Mouse (Mus musculus) hindbrain, postnatal 0 days (tissue): ENCODE results near the gene Pced1b. TPM values are rescaled to one million over a fixed set of nuclear protein-coding genes. Genes with fewer than 3 reads are reported as not detected.

Experiments
- ATAC-seq: fragments of 200-750 bp; cut with Nextera tagmentation; 2 replicates; pipeline ENCODE4 v1.8.0; 2017; ENCODE audit warnings: mild to moderate bottlenecking, moderate TSS enrichment, moderate library complexity
- DNase-seq: peaks from one replicate; pipeline ENCODE4 v3.0.0-alpha.2; 2015; ENCODE audit warnings: low spot score
- H3K27ac ChIP-seq: fragments of 300-500 bp; sonication (generic); 2 replicates; pipeline ENCODE4 v1.5.1; 2014; ENCODE audit warnings: mild to moderate bottlenecking
- H3K27me3 ChIP-seq: fragments of 300-500 bp; sonication (generic); 2 replicates; pipeline ENCODE4 v1.6.1; 2014; ENCODE audit warnings: low read length, mixed read lengths; ENCODE audit not compliant: insufficient read depth
- H3K36me3 ChIP-seq: fragments of 300-500 bp; sonication (generic); 2 replicates; pipeline ENCODE4 v1.6.1; 2014; ENCODE audit warnings: low read length, mixed read lengths; ENCODE audit not compliant: insufficient read depth
- H3K4me1 ChIP-seq: fragments of 300-500 bp; sonication (generic); 2 replicates; pipeline ENCODE4 v1.6.1; 2014; ENCODE audit warnings: antibody characterized with exemption, low read length, mixed read lengths; ENCODE audit not compliant: insufficient read depth
- H3K4me2 ChIP-seq: fragments of 300-500 bp; sonication (generic); 2 replicates; pipeline ENCODE4 v1.6.1; 2014; ENCODE audit warnings: low read depth, mild to moderate bottlenecking, low read length, moderate library complexity, mixed read lengths
- H3K4me3 ChIP-seq: fragments of 300-500 bp; sonication (generic); 2 replicates; pipeline ENCODE4 v1.5.1; 2014; ENCODE audit warnings: low read length
- H3K9ac ChIP-seq: fragments of 300-500 bp; sonication (generic); replicated peaks from 2 replicates; pipeline ENCODE4 v1.6.1; 2014; ENCODE audit warnings: mild to moderate bottlenecking, low read length, moderate library complexity, mixed read lengths
- H3K9me3 ChIP-seq: fragments of 300-500 bp; sonication (generic); 2 replicates; pipeline ENCODE4 v1.6.1; 2016; ENCODE audit warnings: low read length, mixed read lengths
- CTCF ChIP-seq: IDR thresholded peaks from 2 replicates; pipeline ENCODE4 v1.5.1; 2016; ENCODE audit warnings: antibody characterized with exemption, control low read depth, low read depth
- WGBS: fragments of 180-500 bp; shearing (Covaris S2); extraction: QIAGEN DNeasy Blood & Tissue Kit; methylation state at CpG from one replicate; pipeline ENCODE4 v1.1.7; 2014; 5-methylcytosine and 5-hydroxymethylcytosine counted together
- polyA plus RNA-seq: library from polyadenylated mRNA; unstranded; fragments of >200 nt; fragmentation: Nextera tagmentation; extraction: Ambion mirVana; gene quantifications from 2 replicates; pipeline ENCODE4 v1.2.1, GENCODE M21; 2015
- total RNA-seq: library from RNA; depleted of rRNA; stranded (reverse); fragments of >200 nt; gene quantifications from 2 replicates; pipeline ENCODE4 v1.2.3, GENCODE M21; 2014

Gene Pced1b
- total and polyA plus RNA-seq, 2 experiments from 2014 or later: 5.0 to 6.7 TPM

- TF ChIP-seq CTCF: no peak
- 93% methylated on average over 5 of the region's 5 CpGs for WGBS
These were observed 30.1 kb upstream of the Pced1b start for GRCm38 (mm10) chr15:97216843-97217242.

GRCm38 (mm10) chr15:97223431-97223830 is 23.5 kb upstream of the Pced1b start:
- 86% methylated on average over 10 of the region's 10 CpGs for WGBS
- no peak overlapping the region for H3K4me2 ChIP-seq
- no peak for TF ChIP-seq CTCF
- H3K4me1 ChIP-seq: no peaks in the 10 kb centered on the region
- no peak overlapping the region for H3K4me3 ChIP-seq
- H3K9me3 ChIP-seq: 0 out of 2 replicates have a peak, but pooled peaks cover 2% of the 10 kb centered on the region
- H3K36me3 ChIP-seq: no peaks in the 10 kb centered on the region
- no peaks in the 10 kb centered on the region for H3K27me3 ChIP-seq
- DNase-seq (no peak), ATAC-seq (no peak)
- no peak overlapping the region for H3K9ac ChIP-seq
- H3K27ac ChIP-seq: no peak overlapping the region

More at GRCm38 (mm10) chr15:97216843-97217242, 30.1 kb upstream of the Pced1b start:
- H3K4me2 ChIP-seq: no peak overlapping the region
- H3K9me3 ChIP-seq: no peaks in the 10 kb centered on the region
- DNase-seq (no peak), ATAC-seq (no peak)
- H3K4me1 ChIP-seq: no peaks in the 10 kb centered on the region
- no peaks in the 10 kb centered on the region for H3K36me3 ChIP-seq
- H3K27me3 ChIP-seq: no peaks in the 10 kb centered on the region
- H3K27ac ChIP-seq: no peak overlapping the region
- H3K9ac ChIP-seq: no peak overlapping the region
- no peak overlapping the region for H3K4me3 ChIP-seq

GRCm38 (mm10) chr15:97224003-97224402 is 22.9 kb upstream of the Pced1b start:
- H3K9me3 ChIP-seq: 0 out of 2 replicates have a peak, but pooled peaks cover 2% of the 10 kb centered on the region
- no peak overlapping the region for H3K4me2 ChIP-seq
- H3K4me1 ChIP-seq: no peaks in the 10 kb centered on the region
- no peaks in the 10 kb centered on the region for H3K36me3 ChIP-seq
- no peak overlapping the region for H3K4me3 ChIP-seq
- no peak overlapping the region for H3K9ac ChIP-seq
- no peak for TF ChIP-seq CTCF
- no peaks in the 10 kb centered on the region for H3K27me3 ChIP-seq
- DNase-seq (no peak), ATAC-seq (no peak)
- 63% methylated on average over 8 of the region's 8 CpGs for WGBS
- no peak overlapping the region for H3K27ac ChIP-seq

GRCm38 (mm10) chr15:97229494-97230077 is 17.3 kb upstream of the Pced1b start:
- no peak overlapping the region for H3K4me2 ChIP-seq
- ATAC-seq (no peak), DNase-seq (no peak)
- no peak overlapping the region for H3K27ac ChIP-seq
- no peaks in the 10 kb centered on the region for H3K4me1 ChIP-seq
- no peak overlapping the region for H3K9ac ChIP-seq
- no peaks in the 10 kb centered on the region for H3K27me3 ChIP-seq
- 83% methylated on average over 11 of the region's 11 CpGs for WGBS
- H3K9me3 ChIP-seq: no peaks in the 10 kb centered on the region
- H3K36me3 ChIP-seq: no peaks in the 10 kb centered on the region
- H3K4me3 ChIP-seq: no peak overlapping the region
- no peak for TF ChIP-seq CTCF

GRCm38 (mm10) chr15:97234076-97234475 is 12.8 kb upstream of the Pced1b start:
- H3K9ac ChIP-seq: no peak overlapping the region
- H3K27ac ChIP-seq: no peak overlapping the region
- H3K36me3 ChIP-seq: no peaks in the 10 kb centered on the region
- no peak overlapping the region for H3K4me3 ChIP-seq
- ATAC-seq: no peak
- DNase-seq: no peak
- no peak overlapping the region for H3K4me2 ChIP-seq
- H3K27me3 ChIP-seq: no peaks in the 10 kb centered on the region
- WGBS: 90% methylated on average over 6 of the region's 6 CpGs
- H3K9me3 ChIP-seq: no peaks in the 10 kb centered on the region
- no peak for TF ChIP-seq CTCF
- H3K4me1 ChIP-seq: no peaks in the 10 kb centered on the region

GRCm38 (mm10) chr15:97235183-97235582 is 11.7 kb upstream of the Pced1b start:
- H3K4me3 ChIP-seq: no peak overlapping the region
- H3K36me3 ChIP-seq: no peaks in the 10 kb centered on the region
- H3K4me2 ChIP-seq: no peak overlapping the region
- WGBS: 36% methylated on average over 7 of the region's 7 CpGs
- H3K27ac ChIP-seq: no peak overlapping the region
- no peaks in the 10 kb centered on the region for H3K27me3 ChIP-seq
- no peaks in the 10 kb centered on the region for H3K4me1 ChIP-seq
- H3K9me3 ChIP-seq: no peaks in the 10 kb centered on the region
- peak; percentile 77 for DNase-seq
- peak; percentile 95 for TF ChIP-seq CTCF
- no peak overlapping the region for H3K9ac ChIP-seq
- no peak for ATAC-seq

- H3K9ac ChIP-seq: no peak overlapping the region
- 48% methylated on average over 9 of the region's 9 CpGs for WGBS
- peak; percentile 72 for TF ChIP-seq CTCF
These were observed 10.0 kb upstream of the Pced1b start for GRCm38 (mm10) chr15:97236943-97237342.

More at GRCm38 (mm10) chr15:97236943-97237342, 10.0 kb upstream of the Pced1b start:
- Histone ChIP-seq H3K4me2 (no peak overlapping the region), H3K4me3 (no peak overlapping the region), H3K4me1 (no peaks in the 10 kb centered on the region), H3K9me3 (no peaks in the 10 kb centered on the region), H3K27ac (no peak overlapping the region), H3K27me3 (no peaks in the 10 kb centered on the region), H3K36me3 (no peaks in the 10 kb centered on the region)
- no peak for DNase-seq
- ATAC-seq: no peak
